Mouse (Mus musculus) megakaryocyte, embryonic 14.5 days (primary cell): Measurements from ENCODE around the gene Msh2. TPM values are rescaled to one million over a fixed set of nuclear protein-coding genes. Genes with fewer than 3 reads are reported as not detected.

Experiments
- H3K27me3 ChIP-seq: replicated peaks from 2 replicates; pipeline ENCODE3; 2012; ENCODE audit warnings: inconsistent platforms
- H3K36me3 ChIP-seq: replicated peaks from 2 replicates; pipeline ENCODE3; 2012; ENCODE audit warnings: low read length, inconsistent platforms, mixed read lengths
- H3K4me1 ChIP-seq: 2 replicates; pipeline ENCODE4 v1.6.1; 2012; ENCODE audit warnings: inconsistent platforms
- H3K4me3 ChIP-seq: replicated peaks from 2 replicates; pipeline ENCODE3; 2012; ENCODE audit warnings: moderate library complexity, mild to moderate bottlenecking, inconsistent platforms
- H3K9me3 ChIP-seq: 2 replicates; pipeline ENCODE4 v1.6.1; 2012; ENCODE audit warnings: inconsistent platforms
- FLI1 ChIP-seq: IDR thresholded peaks from 2 replicates; pipeline ENCODE4 v1.6.1; 2012; ENCODE audit warnings: low read length, inconsistent platforms, mixed read lengths
- GATA1 ChIP-seq: IDR thresholded peaks from 3 replicates; pipeline ENCODE4 v1.6.1; 2012; ENCODE audit warnings: mixed read lengths, low read length, inconsistent platforms, borderline replicate concordance
- polyA plus RNA-seq: library from polyadenylated mRNA; stranded (reverse); fragments of >175 nt; gene quantifications from 2 replicates; pipeline ENCODE4 v1.2.3, GENCODE M21; 2012; ENCODE audit warnings: low replicate concordance; ENCODE audit not compliant: insufficient read depth

The Msh2 gene
- polyA plus RNA-seq, 1 experiment, result 3.6 TPM

DNA sequence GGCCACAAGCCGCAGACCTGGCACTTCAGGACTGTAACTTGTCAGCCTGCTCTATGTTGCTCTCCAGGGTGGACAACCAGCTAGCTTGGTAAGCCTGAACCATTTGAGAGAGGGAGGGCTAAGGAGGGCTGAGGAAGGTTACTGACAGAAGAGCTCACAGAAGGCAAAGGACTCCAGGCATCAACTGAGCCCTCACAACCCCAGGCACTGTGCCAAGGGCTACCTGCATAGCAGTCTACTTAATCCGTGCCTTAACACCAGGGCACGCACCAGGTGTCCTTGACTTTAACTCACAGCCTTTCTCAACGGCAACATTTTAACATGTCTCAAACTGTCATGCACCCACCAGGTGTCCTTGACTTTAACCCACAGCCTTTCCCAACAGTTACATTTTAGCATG, 88.2 kb downstream of the Msh2 start:
- peaks cover 28% of the 10 kb centered on the region for H3K9me3 ChIP-seq
- no peaks in the 10 kb centered on the region for H3K36me3 ChIP-seq
- H3K4me1 ChIP-seq, result no peaks in the 10 kb centered on the region
- TF ChIP-seq FLI1 (no peak), GATA1 (no peak)
- H3K27me3 ChIP-seq, result no peaks in the 10 kb centered on the region
- no peak overlapping the region for H3K4me3 ChIP-seq

DNA sequence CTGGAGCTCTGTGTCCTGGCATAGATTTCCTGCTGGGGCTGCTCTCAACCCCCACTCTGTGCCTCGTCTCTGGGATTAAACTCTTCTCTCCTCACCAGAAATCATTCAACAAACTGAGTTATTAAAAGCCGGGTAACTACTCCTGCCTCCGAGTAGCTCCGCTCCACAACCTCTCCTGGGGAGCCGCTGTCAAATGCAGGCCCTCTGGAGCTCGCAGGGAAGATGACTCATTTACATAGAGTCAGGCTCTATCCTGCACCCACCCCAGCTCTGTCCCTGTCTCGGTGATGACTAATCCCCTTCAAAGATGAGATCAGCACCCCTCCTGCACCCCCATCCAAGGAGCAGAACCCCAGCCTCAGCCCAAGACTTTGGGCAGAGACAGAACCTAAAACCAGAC, 91.0 kb downstream of the Msh2 start:
- Histone ChIP-seq H3K9me3 (peaks cover 32% of the 10 kb centered on the region), H3K36me3 (no peaks in the 10 kb centered on the region), H3K4me3 (no peak overlapping the region), H3K27me3 (no peaks in the 10 kb centered on the region), H3K4me1 (no peaks in the 10 kb centered on the region)
- TF ChIP-seq FLI1 (no peak), GATA1 (no peak)

GRCm38 (mm10) chr17:87765031-87765430, 92.9 kb downstream of the Msh2 start:
- Histone ChIP-seq H3K9me3 (peaks cover 25% of the 10 kb centered on the region), H3K36me3 (no peaks in the 10 kb centered on the region), H3K27me3 (no peaks in the 10 kb centered on the region), H3K4me3 (no peak overlapping the region), H3K4me1 (no peaks in the 10 kb centered on the region)
- no peak for TF ChIP-seq GATA1
- no peak for TF ChIP-seq FLI1

DNA sequence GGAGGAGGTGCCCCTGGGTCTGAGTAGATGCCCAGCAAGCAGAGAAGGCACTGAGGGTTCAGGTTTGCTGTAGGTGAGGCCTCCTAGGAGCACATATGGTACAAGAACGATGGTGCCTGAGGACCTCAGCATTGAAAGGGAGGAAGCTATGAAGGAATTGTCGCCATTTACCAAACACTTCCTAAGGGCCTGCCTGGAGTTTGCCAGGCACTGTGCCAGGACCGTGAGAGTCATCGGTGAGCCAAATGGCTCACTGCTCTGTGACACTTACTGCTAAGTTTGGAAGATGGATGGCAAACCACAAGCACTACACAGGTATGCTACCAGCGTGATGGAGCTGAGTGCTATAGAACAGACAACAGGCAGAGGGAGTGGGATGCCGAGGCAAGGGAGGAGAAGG, 94.8 kb downstream of the Msh2 start:
- no peak for TF ChIP-seq GATA1
- no peak for TF ChIP-seq FLI1
- Histone ChIP-seq H3K4me3 (peak overlapping the region; percentile 57), H3K27me3 (no peaks in the 10 kb centered on the region), H3K36me3 (no peaks in the 10 kb centered on the region), H3K4me1 (no peaks in the 10 kb centered on the region), H3K9me3 (peaks cover 25% of the 10 kb centered on the region)

- Histone ChIP-seq H3K4me3 (no peak overlapping the region), H3K9me3 (peaks cover 14% of the 10 kb centered on the region)
- no peak for TF ChIP-seq GATA1
- TF ChIP-seq FLI1, result no peak
Measured at GRCm38 (mm10) chr17:87770766-87771165, 98.6 kb downstream of the Msh2 start.

GRCm38 (mm10) chr17:87773175-87773574, 101.0 kb downstream of the Msh2 start:
- TF ChIP-seq FLI1 (no peak), GATA1 (no peak)
- no peak overlapping the region for H3K4me3 ChIP-seq
- no peaks in the 10 kb centered on the region for H3K4me1 ChIP-seq
- no peaks in the 10 kb centered on the region for H3K27me3 ChIP-seq
- H3K36me3 ChIP-seq, result no peaks in the 10 kb centered on the region
- peaks cover 4% of the 10 kb centered on the region; the same call in 1 of the 2 replicates for H3K9me3 ChIP-seq

More at GRCm38 (mm10) chr17:87770766-87771165, 98.6 kb downstream of the Msh2 start:
- Histone ChIP-seq H3K4me1 (no peaks in the 10 kb centered on the region), H3K36me3 (no peaks in the 10 kb centered on the region), H3K27me3 (no peaks in the 10 kb centered on the region)

Other genes starting within 250 kb of the Msh2 start
- gene Stpg4, start 244.6 kb upstream of the Msh2 start, polyA plus RNA-seq, result not detected in 2 replicates
- gene Calm2, start 225.4 kb upstream of the Msh2 start, polyA plus RNA-seq, result 2.3 and 36.6 TPM in 2 replicates
- gene Epcam, start 36.4 kb upstream of the Msh2 start, polyA plus RNA-seq, result not detected in 2 replicates
- 3.4 and 4.7 TPM in 2 replicates for gene Kcnk12, start 125.7 kb downstream of the Msh2 start, polyA plus RNA-seq
- not detected in 2 replicates for gene Rpl36-ps4, start 248.6 kb downstream of the Msh2 start, polyA plus RNA-seq